Mouse (Mus musculus) bone marrow, adult 2 months (tissue): Measurements from ENCODE around the gene Cep97.

Experiments used
- CTCF ChIP-seq: fragments of 200-500 bp; IDR thresholded peaks from 2 replicates; pipeline ENCODE4 v1.5.1; 2011; ENCODE audit warnings: low read length, control low read depth; ENCODE audit not compliant: control insufficient read depth, insufficient read depth
- POLR2A ChIP-seq: fragments of 200-500 bp; IDR thresholded peaks from 2 replicates; pipeline ENCODE4 v1.6.1; 2011; ENCODE audit warnings: low read depth, mild to moderate bottlenecking, control low read depth, low read length, borderline replicate concordance; ENCODE audit not compliant: control insufficient read depth

GRCm38 (mm10) chr16:55972626-55973201 is 38.1 kb upstream of the Cep97 start:
- TF ChIP-seq CTCF (no peak), POLR2A (no peak)
